Mouse (Mus musculus) CD4-positive, CD25-positive, alpha-beta regulatory T cell, adult 4 months (primary cell): ENCODE results near the gene Phb2. TPM values are rescaled to one million over a fixed set of nuclear protein-coding genes. Genes with fewer than 3 reads are reported as not detected.

ENCODE experiments used
- ATAC-seq: one replicate; pipeline ENCODE4 v1.8.0; 2017
- polyA plus RNA-seq, 2 experiments: library from polyadenylated mRNA; unstranded; fragments of 100-300 nt; shearing (Covaris generic); gene quantifications; one replicate each; pipeline ENCODE4 v1.2.1; 2017

The Phb2 gene
- polyA plus RNA-seq, 2 experiments from 2014 or later, result 56.1 to 59.9 TPM

DNA sequence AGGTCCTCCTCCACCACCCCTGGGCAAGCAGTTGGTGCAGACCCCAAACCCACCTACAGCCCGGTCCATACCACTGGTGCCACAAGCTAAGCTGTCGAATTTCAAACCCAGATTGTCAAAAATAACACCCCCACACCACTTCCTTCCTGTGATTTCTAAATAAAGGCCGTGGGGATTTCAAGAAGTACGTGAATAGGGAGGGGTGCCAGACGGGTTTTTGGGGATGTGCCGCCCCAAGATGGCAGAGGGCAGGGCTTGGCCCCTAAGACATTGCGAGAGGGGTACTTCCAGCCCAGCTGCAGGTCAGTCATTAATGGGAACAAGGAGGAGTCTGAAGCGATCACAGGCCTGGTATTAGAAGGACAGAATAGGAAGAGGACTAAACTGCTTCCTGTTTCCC is 11.4 kb downstream of the Phb2 start:
- ATAC-seq, result peak; percentile 81

DNA sequence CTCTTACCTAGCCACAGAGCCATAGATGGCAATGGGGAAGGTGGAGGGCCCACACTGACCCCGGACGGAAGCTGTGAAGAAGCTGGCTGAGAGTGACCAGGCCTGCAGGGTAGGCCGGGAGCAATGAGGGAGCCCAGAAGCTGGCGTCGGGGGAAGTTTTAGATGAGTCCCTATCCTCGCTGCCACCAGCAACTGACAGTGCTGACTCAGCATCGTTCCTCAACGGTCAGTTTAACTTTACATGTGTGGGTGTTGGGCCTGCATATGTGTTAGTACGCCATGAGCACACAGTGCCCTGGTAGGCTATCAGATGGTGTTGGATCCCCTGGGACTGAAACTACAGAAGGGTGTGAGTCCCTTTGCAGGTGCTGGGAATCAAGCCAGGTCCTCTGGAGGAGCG is 12.3 kb downstream of the Phb2 start:
- ATAC-seq, result no peak

GRCm38 (mm10) chr6:124728621-124729020 is 16.5 kb downstream of the Phb2 start:
- no peak for ATAC-seq

GRCm38 (mm10) chr6:124729850-124730705 is 17.9 kb downstream of the Phb2 start:
- peak; percentile 56 for ATAC-seq

GRCm38 (mm10) chr6:124731038-124731437 is 18.9 kb downstream of the Phb2 start:
- no peak for ATAC-seq

GRCm38 (mm10) chr6:124732476-124733370 is 20.6 kb downstream of the Phb2 start:
- ATAC-seq, result peak; percentile 86

GRCm38 (mm10) chr6:124734417-124734816 is 22.3 kb downstream of the Phb2 start:
- no peak for ATAC-seq

DNA sequence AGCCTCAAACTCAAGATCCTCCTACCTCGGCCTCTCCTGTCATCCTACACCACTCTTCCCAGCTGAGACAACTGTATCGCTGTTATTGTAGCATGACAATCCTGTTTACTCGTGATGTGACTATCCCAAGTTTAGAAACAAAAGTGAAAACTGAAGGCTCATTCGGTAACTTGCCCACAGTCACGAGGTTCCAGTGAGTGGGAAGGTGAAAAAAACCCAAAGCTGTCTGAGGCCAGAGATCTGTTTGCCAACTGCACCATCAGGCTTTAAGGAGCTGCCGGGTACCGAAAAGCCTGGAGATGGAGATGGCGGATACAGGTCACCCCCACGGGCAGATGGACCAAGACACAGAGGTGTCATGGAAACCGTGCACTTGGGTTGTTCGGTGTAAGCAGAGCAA is 24.9 kb downstream of the Phb2 start:
- no peak for ATAC-seq

DNA sequence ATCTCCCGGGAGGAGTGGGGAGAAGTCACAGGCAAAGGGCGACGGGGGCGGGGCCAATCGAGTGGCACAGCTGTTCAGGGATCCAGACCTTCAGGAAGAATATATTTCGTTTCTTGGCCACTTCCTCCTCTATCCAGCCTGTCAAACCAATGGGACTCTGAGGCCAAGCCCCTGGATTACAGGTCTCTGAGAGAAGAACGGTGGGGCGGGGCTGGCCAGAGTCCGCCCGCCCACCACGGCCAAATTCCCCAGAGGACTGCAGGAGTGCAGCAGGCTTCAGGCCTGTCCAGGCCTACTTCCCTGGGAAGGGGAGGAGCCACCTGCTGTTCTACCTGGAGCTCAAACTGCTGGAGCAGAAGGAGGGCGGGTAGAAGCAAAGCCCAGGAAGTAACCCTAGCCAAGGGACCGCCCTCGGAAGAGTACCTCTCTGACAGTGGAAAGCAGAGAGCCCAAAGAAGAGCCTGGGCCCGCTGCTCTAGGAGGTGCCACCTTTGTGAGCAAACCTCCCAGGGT is 26.4 kb downstream of the Phb2 start, which contains the start of gene Ptpn6:
Ptpn6 (minus strand) TSS at position 204 of the 513 bp plus-strand sequence.
- ATAC-seq, result peak; percentile 7

DNA sequence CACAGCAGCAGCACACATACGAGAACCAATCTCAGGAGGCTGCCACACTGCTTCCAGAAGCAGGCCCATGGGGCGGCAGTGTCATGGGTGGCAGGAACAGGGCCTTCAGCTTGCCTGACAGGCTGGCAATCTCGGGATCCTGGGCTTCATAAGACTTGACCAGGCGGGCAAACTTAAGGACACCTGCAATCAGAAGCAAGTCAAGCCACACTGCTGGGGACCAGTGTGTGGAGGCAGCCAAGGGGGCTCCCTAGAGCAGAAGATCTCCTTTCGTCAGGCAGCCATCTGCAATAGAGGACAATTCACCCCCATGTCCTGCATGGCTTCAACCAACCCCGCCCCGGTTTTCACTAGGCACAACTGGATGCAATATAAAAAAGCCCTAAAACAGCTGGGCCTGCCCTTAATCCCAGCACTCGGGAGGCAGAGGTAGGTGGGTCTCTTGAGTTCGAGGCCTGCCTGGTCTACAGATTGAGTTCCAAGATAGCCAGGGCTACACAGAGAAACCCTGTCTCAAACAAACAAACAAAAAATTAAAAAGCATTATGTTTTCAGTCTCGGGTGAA is 27.2 kb downstream of the Phb2 start:
- no peak for ATAC-seq

DNA sequence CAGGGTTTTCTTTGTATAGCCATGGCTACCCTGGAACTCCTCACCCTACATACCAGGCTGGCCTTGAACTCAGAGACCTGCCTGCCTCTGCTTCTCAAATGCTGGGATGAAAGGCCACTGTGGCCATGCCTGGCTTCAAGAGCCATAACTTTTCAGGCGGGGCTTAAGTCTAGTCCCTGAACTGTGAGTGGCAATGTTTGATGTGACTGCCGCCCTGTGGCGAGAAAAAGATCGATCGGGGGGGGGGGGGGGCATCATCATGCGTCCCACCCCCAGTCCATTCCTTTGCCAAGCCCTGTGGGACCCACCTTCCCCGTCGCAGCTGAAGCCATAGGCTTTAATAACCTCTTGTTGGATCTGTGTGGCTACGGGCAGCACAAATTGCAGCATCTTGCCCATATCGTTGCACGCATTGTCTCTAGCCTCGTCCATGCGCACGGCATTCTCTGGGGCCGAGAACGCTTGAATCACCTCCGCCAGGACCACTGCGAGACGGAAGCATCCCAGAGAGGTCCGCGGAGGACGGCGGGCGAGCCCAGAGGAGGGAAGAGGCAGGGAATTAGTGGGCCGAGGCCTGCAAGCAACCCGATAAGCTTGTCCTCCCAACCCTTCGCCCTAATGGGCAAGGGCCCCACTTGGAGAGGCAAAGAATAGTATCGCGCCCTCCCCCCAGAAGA is 28.2 kb downstream of the Phb2 start:
- ATAC-seq, result peak; percentile 15

DNA sequence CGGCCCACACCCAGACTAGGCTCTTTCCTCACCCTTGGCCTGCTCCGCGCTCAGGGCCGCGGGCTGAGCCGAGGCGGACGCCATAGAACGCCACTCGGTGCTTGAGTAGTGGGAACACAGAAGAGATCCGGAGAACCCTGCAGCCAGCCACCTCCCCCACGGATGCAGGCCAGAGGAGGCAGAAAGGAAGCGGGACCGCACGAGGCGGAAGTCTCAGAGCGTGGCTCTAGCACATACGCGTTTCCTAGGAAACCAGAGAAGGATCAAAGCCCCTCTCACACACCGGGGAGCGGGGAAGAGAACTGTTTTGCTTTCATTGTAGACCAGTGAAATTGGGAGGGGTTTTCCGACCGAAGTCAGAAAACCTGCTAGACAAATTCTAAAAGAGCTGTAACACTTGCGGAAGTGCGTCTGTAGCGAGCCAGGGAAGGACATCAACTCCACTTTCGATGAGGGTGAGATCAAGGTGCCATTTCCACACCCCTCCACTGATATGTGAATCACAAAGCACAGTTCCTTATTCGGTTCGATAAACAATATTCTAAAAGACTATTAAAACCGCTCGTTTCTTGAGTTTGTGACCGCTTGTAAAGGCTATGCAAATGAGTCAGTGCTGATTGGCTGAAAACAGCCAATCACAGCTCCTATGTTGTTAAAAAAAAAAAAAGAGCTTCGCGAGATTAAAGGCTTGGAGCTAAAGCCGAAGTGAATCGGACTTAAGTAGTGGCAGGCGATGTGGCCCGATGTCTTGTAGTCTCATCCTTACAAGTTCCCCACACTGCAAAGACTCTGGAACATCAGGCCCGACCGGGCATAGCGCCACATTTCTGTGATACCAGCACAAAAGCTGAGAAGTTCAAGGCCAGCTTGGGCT is 29.0 kb downstream of the Phb2 start, which contains the start of gene Grcc10:
Grcc10 (minus strand) TSS at position 487 of the 874 bp plus-strand sequence.
- peak; percentile 81 for ATAC-seq

DNA sequence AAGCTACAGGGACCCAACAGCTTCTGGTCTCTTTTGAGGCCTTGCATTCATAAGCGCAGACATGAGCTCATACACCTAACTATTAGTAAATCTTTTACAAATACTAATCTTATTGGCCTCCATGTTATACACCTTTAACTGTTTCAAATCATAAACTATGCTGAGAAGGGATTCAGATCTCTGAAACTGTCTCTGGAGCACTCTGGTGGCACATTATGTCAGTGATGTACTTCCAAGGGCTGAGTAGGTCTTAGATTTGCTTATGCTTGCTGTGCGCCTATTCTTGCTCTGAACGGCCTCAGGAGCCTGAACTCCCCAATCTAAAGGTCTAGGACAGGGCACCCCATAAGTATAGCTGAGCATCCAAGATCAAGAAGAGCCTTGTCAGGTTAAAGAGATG is 29.7 kb downstream of the Phb2 start:
- ATAC-seq, result no peak

GRCm38 (mm10) chr6:124742839-124743514 is 30.8 kb downstream of the Phb2 start:
- no peak for ATAC-seq

- ATAC-seq, result no peak
Observed at GRCm38 (mm10) chr6:124743647-124744046, 31.5 kb downstream of the Phb2 start.

GRCm38 (mm10) chr6:124744755-124745321 is 32.7 kb downstream of the Phb2 start:
- ATAC-seq, result no peak

DNA sequence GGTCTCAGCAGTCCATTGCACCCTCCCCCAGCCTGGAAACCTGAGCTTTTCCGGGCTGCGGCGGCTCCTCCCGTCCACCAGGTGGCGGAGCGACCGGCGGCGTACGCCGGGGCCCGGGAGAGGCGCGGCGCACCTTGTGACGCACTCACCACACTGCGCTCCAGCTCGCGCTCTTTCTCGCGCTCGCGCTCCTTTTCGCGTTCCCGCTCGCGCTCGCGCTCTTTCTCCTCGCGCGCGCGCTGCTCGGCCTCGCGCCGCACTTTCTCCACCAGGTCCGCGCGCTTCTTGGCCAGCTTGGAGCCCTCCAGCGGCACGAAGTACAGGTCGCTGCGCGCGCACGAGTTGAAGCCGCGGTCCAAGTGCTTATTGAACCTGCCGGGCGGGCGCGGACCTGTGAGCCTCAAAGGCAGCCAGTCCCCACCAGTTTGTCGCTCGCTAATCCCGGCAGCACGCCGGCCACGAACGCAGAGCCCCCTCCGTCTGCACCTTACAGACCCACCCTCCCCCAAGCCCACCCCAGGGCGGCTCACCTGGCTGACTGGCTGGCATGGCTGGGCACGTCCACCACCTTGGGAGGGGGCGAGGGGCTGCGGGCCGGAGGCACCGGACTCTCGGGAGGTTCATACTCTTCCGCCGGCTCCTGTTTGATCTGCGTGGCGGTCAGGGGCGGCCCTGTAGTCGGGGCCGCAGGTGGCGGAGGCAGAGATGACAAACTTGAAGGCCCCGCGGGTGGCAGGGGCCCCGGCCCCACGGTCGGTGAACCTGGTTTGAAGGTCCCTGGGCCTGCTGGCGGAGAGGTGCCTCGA is 33.6 kb downstream of the Phb2 start:
- ATAC-seq, result peak; percentile 59

DNA sequence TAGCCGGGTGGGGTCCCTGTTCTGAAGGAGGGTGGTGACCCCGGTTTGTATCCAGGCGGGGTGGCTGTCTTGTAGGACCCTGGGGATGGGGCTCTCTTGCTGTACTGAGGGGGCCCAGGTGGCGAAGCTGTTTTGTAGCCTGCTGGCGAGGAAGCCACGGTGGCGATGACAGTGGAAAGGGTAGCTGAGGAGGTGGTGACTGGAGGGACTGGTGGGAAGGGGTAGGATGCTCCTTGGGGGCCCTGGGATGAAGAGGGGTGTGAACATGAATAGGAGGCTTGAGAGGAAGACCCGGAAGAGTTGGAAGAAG is 34.1 kb downstream of the Phb2 start:
- no peak for ATAC-seq
